Mouse (Mus musculus) left cerebral cortex, postnatal 10 days (tissue): ENCODE measurements around the gene Chrd. TPM values are rescaled to one million over a fixed set of nuclear protein-coding genes. Genes with fewer than 3 reads are reported as not detected.
A peak's percentile ranks its signal among the peaks of the same experiment; 100 is the strongest.

Experiments
- DNase-seq, 2 experiments: peaks; one replicate each; pipeline ENCODE4 v3.0.0; 2021 to 2022; ENCODE audit warnings: low spot score in 2 of 2, mixed read lengths in 1 of 2; ENCODE audit errors: extremely low spot score in 1 of 2
- intact Hi-C: fragments of 180-260 bp; cut with DNase I; formaldehyde crosslinking; loops from one replicate; pipeline ENCODE4 v1.15.1; 2025
- total RNA-seq, 2 experiments: library from RNA; stranded (reverse); gene quantifications; 2 replicates each; pipeline ENCODE4 v1.2.3; 2021

Chrd gene
- total RNA-seq, 2 experiments from 2014 or later = 18.4 to 21.8 TPM

DNA sequence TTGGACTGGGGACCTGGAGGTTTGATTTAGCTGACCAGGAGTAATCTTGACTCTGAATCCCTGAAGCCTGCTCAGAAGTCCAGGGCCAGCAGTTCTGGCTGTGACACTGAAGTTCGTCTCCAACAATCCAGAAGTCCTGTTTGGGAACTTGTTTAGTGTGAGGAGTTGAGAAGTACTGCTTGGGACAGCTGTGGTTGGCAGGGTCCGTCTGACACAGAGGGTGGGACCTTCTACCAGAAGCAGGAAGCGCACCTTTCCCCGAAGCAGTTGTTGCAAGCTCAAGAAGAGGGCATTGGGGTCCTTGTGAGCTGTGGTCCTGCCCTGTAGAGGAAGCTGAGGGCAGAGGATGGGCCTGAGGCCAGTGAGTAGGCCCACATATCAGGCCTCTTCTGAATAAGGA is 7.2 kb upstream of the Chrd start:
- intact Hi-C loops = loop anchor here (5.0 kb wide), 1 partner anchor 172 kb away; no protein-coding TSS in a partner anchor
- no peak for DNase-seq

DNA sequence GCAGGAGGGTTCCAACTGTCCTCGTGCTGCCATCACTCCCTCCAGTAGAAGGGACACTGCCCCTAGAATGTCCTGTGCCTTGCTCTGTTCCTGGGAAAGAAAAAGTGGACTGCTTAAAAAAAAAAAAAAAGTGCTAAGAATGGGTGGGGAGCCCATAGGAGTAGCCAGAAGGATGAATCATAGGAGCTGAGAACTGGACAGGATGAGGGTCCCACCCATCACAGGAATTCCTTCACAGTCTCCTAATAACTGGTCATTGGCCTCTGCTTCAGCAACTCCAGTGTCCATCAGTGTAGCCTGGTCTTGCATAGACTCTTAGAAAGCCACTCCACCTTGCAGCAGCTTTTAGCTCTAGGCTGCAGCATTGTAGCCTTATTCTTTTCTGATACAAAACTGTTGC is 6.5 kb upstream of the Chrd start:
- DNase-seq = no peak
- intact Hi-C loops = loop anchor here (5.0 kb wide), 1 partner anchor 171 kb away; no protein-coding TSS in a partner anchor

DNA sequence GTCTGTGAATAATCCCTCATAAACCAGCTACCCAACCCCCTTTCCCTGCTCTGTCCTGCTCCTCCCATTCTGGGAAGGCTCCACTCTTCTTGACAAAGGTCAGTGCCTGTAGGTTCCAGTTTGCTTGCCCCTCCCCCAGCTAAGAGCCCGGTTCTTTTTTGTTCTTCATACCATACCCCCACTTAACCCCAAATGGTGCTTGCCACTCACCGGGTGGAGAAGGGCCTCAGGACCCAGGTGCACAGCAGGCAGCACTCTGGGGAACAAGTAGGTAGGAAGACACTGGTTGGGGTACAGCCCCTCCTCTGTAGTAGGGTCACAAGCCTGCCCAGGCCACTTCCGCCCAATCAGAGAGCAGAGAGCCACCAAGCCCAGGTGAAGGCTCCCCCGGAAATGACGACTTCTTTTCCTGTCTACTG is 2.6 kb upstream of the Chrd start:
- DNase-seq = peak in 1 of 2 experiments; percentile 24
- intact Hi-C loops = no loop called here

DNA sequence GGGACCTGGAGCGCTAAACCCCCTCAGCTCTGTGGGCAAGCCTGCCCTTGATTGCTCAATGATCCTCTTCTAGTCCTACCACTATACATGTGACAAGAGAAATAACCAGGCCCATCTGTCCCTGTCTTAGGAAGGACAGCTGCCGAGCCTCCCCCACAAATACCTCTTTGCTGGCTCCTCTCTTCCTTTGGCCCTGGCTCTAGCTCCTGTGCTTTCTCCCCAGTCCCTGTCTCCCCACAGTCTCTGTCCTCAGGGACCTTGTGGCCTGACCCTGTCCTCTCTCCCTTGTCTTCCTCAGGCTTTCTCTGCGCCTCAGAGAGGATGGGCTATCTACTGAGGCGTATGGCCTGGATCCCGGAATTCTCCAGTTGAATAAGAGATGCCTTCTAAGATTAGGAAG is 1.2 kb upstream of the Chrd start:
- intact Hi-C loops = no loop called here
- no peak for DNase-seq

DNA sequence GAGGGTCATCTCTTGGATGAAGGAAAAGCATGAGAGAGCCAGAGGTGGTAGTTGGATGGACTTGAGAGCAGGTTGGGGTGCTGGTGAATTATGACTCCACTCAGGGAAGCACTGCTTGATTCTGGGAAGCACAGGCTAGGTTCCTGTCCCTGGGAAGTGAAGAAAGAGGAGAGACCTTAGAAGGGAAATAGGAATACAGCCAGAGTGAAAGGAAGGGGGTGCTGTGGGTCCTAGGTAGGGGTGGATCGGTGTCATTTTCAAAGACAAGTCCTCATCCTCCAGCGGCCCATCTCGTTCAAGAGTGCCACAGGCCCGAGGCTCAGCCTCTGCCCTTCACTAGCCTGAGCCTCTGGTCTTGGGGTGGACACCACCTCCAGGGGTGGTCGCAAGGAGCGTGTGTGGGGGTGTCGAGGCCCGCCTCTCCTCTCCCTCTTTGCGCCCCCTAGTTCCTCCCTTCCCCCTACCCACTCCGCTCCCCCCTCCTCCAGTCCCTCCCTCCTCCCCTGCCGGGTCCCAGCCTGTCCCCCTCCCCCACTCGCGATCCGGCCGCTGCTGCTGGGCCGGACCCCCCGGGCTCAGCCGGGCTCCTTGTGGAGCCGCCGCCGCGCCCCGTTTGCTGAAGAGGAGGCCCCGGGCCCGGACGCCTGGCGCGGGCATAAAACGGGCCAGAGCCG is 539 bp upstream of the Chrd start:
- DNase-seq = peak in 1 of 2 experiments; percentile 72
- intact Hi-C loops = no loop called here

DNA sequence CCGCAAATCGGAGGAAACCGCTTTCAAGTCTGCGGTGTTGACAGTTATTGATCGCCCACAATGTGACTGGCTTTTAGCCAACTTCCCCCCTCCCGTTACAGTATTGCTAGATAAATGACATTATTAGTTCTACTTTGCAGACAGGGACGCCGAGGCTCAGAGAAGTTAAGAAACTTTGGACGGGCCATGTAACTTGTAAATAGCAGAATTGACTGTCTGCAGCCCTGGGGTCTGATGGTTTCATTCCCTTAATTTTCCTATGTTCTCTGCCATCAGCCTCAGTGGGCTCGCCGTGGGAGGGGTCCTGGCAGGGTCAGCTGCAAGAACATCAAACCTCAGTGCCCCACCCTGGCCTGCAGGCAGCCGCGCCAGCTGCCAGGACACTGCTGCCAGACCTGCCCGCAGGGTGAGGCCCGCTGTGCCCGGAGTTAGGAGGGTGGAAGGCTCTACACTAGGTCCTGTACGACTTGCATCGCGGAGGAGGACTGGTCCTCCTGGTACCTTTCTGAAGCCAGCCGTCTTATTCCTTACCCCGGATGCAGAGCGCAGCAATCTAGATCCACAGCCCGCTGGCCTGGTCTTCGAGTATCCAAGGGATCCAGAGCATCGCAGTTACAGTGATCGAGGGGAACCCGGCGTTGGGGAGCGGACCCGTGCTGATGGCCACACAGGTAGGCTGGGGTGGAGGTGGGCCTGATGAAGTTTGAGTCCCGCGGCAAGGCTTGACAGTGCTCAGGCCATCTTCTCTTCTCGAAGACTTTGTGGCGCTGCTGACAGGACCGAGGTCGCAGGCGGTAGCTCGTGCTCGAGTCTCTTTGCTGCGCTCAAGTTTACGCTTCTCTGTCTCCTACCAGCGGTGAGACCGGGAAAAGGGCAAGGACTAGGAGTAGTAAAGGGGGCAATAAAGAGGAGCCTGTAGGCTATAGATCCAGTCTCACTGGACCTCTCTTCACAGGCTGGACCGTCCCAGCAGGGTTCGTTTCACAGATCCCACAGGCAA is 1.1 kb downstream of the Chrd start, which contains the start of gene Thpo:
Gene Thpo (minus strand): TSS at position 781 of the 1,000 bp plus-strand sequence.
- DNase-seq = peak in 1 of 2 experiments; percentile 40
- intact Hi-C loops = no loop called here

DNA sequence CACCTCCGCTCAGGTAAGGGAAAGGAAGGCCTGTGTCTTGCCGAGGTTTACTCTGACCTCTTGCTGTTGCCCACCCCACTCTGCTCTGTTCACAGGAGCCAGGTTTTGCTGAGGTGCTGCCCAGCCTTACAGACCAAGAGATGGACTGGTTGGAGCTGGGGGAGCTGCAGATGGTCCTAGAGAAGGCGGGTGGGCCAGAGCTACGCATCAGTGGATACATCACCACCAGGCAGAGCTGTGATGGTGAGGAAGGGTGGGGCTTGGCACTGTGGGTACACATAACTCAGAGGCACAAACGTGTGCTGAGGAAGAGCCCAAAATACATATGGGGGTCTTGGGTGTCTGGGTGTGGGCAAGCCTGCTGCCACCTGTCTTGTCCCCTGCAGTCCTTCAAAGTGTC is 2.7 kb downstream of the Chrd start:
- DNase-seq = no peak
- intact Hi-C loops = no loop called here

DNA sequence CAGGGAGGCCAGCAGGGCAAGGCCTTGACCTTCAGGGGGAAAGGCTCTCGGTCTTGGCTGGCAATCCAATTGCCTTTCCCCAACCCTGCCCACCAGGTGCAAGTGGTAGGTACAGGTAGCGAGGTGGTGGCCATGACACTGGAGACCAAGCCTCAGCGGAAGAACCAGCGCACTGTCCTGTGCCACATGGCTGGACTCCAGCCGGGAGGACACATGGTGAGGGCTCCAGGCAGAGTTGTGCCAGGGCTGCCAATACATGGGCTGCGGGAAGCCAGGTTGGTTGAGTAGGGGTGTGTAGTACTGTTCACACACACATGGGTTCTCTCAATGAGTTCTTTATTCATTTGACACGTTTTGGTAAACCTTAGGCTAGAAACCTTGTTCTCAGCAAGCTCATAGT is 3.2 kb downstream of the Chrd start:
- intact Hi-C loops = no loop called here
- DNase-seq = peak in 1 of 2 experiments; percentile 23

DNA sequence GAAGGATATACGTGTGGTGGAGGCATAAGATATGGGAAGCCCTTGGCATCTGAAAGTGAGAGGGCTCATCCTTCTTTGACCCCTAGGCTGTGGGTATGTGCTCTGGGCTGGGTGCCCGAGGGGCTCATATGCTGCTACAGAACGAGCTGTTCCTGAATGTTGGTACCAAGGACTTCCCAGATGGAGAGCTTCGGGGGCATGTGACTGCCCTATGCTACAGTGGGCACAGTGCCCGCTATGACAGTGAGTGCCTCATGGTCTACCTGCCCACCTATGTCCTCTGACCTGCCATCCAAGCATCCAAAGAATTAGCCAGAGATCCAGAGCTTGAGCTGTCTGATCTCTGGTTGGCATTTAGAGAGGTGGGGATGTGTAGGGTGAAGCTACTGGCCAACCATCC is 3.9 kb downstream of the Chrd start:
- intact Hi-C loops = no loop called here
- DNase-seq = no peak

DNA sequence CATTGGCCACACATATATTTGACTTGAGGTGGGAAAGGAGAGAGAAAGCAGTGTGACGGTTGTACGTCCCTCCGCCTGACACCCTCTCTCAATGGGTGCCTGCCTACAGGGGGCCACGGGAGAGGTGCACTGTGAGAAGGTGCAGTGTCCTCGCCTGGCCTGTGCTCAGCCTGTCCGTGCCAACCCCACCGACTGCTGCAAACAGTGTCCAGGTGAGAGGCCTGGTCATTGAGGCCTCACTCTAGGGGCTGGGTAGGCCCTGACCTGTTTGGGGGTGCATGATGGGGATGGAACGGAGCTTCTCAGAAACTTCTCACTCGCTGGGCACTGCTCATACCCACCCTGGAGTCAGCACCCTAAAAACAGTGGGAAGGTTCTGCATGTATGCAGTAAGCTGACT is 6.9 kb downstream of the Chrd start:
- intact Hi-C loops = no loop called here
- DNase-seq = no peak

DNA sequence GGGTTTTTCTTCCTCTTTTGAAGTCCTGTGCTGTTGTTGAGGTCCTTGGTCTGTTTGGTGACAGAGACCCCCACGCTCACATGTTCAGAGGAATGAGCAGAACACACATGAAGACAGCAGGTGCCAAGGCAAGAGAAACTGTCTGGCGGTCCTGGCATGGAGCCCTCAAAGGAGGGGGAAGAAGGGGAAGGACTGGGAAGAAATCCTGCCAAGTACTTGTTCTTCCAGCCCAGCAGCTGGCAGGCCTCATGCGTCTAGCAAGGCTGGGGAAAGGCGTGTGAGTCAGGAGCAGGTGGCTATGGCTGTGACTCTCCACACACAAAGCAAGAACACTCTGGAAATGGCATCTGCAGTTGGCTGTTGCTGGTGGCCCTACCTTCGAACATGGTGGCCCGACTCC is 13.7 kb downstream of the Chrd start:
- intact Hi-C loops = no loop called here
- DNase-seq = peak; percentile 54 to 82

DNA sequence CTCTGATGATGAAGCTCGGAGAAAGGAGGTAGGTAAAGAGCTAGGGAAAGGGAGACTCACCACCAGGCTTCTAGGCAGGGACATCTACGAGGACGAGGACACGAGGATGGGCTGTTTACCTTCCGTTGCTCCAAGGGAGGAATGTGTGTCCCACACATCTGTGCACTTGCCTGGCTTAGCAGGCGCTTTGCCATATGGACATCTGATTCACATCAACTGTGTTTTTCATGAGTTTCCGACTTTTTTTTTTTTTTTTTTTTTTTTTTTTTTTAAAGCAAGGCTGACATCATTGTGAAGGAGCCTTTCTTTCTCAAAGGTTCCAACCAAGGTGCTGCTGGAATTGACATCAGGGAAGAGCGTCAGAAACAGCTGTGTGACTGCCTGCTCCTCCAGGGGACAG is 17.6 kb downstream of the Chrd start:
- DNase-seq = no peak
- intact Hi-C loops = no loop called here

DNA sequence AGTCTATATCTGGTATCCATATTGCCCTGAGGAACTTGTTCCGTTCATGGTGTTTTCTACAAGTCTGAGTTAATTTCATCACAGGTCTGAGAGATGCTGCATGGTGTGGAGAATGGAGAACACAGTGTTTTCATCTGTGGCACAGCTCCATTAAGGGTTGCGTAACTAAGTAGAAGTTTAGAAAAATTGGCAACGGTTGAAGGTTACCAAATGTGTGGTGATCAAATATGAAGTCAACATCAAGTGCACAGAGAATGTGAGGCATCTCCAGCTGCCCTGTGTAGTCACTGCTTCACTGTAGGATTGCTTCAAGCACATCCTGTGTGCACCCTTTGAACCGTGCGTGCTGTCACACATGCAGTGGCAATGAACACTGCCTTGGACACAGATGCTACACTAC is 23.1 kb downstream of the Chrd start:
- intact Hi-C loops = no loop called here
- no peak for DNase-seq

DNA sequence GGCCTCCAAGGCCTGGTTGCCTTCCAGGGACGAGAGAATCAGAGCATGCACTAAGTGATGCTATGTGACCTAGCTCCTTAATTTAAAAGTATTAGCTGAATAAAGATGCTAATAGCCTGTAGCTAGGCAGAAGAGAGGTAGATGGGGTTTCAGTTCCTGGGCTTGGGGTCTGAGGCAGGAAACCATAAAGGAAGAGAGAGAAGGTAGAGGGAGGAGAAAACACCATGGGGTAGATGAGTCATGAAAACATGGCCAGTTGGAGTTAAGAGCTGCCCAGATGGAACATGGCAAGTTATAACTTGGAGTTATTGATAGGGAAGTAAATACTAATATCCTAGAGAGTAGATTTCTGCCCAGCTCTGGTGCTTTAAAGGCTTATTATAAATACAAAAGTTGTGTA is 24.5 kb downstream of the Chrd start:
- DNase-seq = no peak
- intact Hi-C loops = no loop called here

DNA sequence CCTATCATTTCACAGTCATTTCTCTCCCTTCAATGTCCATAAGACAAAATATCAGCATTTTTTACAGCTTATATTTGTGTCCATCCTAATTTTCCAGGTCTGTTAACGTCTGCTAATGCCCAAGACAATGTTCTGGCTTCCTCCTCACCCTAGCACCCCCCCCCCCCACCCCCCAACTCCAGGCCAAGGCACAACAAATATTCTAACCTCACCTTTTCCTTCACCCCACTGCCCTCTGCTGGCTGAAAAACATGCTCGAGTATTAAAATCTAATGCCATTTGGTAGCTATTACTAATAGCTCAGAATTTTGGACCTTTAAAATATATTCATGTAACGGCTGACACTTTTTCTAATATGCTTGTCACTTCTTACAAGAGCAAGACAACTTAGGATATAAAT is 28.8 kb downstream of the Chrd start:
- intact Hi-C loops = loop anchor here (1.0 kb wide), 1 partner anchor 37 kb away; no protein-coding TSS in a partner anchor
- peak in 1 of 2 experiments; percentile 51 for DNase-seq

DNA sequence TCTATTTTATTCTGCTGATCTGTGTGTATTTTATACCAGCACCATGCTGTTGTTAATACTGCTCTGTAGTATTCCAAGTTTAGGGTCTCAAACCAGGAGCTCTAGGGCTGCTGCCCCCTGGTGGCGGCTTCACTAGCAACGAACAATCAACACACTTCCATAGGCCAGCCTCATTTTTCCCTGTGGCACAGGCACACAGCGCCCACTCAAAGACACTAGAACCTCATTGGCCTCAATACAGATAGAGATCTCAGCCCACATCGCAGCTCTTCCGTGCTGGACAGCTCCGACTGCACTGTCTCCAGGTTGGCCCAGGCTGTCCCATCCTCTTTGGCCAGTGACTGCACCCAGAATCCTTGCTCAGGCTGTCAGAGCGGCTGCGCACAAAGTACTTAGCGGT is 32.3 kb downstream of the Chrd start:
- DNase-seq = peak in 1 of 2 experiments; percentile 37
- intact Hi-C loops = no loop called here

DNA sequence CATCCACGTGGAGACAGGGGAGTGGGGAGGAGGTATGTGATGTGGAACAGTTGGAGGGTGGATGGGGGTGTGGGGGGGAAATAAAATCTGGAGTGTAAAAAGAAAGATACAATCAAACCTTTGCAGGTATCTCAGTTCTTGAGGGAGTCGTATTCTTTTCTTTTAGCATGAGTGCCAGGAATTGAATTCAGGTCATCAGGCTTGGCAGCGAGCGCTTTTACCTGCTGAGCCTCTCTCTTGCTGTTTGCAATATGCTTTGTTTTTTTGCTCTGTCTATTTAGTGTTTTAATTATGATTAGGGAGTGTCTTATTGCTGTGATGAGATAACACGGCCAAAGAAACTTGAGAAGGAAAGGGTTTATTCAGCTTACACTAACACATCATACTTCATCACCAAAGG is 42.1 kb downstream of the Chrd start:
- DNase-seq = no peak
- intact Hi-C loops = no loop called here

DNA sequence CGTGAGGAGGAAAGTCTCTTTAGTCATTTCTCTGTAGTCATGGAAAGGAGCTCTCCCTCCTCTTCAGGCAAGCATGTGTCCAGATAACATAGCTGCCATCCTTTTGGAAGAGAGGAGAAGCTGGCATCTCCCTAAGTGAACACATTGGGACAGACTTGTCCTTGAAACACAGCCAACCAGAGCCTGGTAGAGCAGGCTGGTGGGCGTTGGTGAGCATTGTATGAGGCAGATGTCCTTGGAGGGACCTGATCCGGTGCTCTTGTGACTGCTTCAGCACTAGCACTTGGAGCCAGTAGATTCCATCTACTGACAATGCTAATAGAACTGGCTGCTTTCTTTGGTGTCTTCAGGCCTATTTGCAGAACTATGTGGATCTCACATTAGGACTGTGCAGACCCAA is 46.9 kb downstream of the Chrd start:
- intact Hi-C loops = no loop called here
- DNase-seq = no peak

DNA sequence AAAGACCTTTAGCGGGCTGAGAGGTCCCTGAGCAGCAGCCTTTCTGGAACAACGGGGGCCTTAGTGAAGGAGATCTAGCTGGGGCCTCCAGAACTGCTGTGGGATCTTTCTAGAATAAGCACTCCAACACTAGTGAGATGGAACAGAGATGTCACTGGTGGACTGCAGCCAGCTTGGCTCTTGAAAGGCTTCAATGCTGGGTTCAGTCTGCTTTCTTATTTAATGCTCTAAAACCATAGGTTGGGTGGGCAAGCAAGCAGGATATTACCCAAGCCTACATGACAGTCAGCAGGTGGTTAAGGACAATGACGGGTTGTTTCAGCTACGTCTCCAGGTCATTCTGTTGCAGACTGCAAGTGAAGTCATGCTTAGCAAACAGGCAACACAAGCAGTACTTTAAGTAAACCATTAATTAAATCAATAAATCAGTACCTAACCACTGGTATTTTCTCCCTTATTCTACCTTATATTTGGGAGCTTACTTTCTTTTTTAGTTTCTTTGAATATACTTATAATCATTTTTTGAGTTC is 48.2 kb downstream of the Chrd start:
- intact Hi-C loops = no loop called here
- DNase-seq = no peak

DNA sequence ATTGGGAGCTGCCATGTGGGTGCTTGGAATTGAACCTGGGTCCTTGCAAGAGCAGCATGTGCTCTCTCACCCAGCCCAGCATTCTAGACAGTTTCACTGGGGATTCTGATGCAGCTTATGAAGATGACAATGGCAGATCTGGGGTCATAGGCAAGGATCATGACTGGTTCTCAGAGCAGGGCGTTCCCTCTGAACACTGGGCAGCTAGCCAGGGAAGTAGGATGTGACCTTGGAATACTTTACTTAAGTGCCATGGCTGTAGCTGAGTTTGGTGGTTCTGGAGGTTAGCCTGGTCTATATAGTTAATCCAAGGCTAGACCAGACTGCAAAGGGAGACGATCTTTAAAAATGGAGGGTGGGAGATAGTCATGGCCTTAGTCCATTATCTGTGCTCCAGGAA is 51.0 kb downstream of the Chrd start:
- no peak for DNase-seq
- intact Hi-C loops = no loop called here
